Mouse (Mus musculus): ENCODE data around the gene Rbm6.

Gene Rbm6

GRCm38 (mm10) chr9:107873137-107873536 is at the start of gene Rbm6:
Gene Rbm6 (minus strand): TSS chr9:107873237.
- DNase-seq (ENCODE audit: low read depth, low spot score), result no peak

GRCm38 (mm10) chr9:107919441-107919840 is 46.4 kb upstream of the Rbm6 start:
- DNase-seq (ENCODE audit: low read depth, low spot score), result no peak

- DNase-seq (ENCODE audit: low read depth, low spot score), result no peak
Measured at GRCm38 (mm10) chr9:107918884-107919283, 45.8 kb upstream of the Rbm6 start.

GRCm38 (mm10) chr9:107917895-107918608 is 45.0 kb upstream of the Rbm6 start:
- no peak for DNase-seq (ENCODE audit: low read depth, low spot score)

- DNase-seq (ENCODE audit: low read depth, low spot score), result no peak
Measured at GRCm38 (mm10) chr9:107914764-107915420, 41.9 kb upstream of the Rbm6 start.

- DNase-seq (ENCODE audit: low read depth, low spot score), result no peak
Measured at GRCm38 (mm10) chr9:107910025-107910769, 37.2 kb upstream of the Rbm6 start.

GRCm38 (mm10) chr9:107908410-107909158 is 35.5 kb upstream of the Rbm6 start:
- DNase-seq (ENCODE audit: low read depth, low spot score), result no peak

- DNase-seq (ENCODE audit: low read depth, low spot score), result no peak
Measured at GRCm38 (mm10) chr9:107907801-107908120, 34.7 kb upstream of the Rbm6 start.

- no peak for DNase-seq (ENCODE audit: low read depth, low spot score)
Measured at GRCm38 (mm10) chr9:107906967-107907800, 34.1 kb upstream of the Rbm6 start.

- DNase-seq (ENCODE audit: low read depth, low spot score), result no peak
Measured at GRCm38 (mm10) chr9:107906252-107906966, 33.4 kb upstream of the Rbm6 start, which contains the start of gene Mst1r. Gene Mst1r (plus strand): TSS chr9:107906873.

- peak; percentile 72 for DNase-seq (ENCODE audit: low read depth, low spot score)
Measured at GRCm38 (mm10) chr9:107904726-107905125, 31.7 kb upstream of the Rbm6 start.

- DNase-seq (ENCODE audit: low read depth, low spot score), result no peak
Measured at GRCm38 (mm10) chr9:107901627-107901914, 28.5 kb upstream of the Rbm6 start.

GRCm38 (mm10) chr9:107900840-107901626 is 28.0 kb upstream of the Rbm6 start:
- no peak for DNase-seq (ENCODE audit: low read depth, low spot score)

GRCm38 (mm10) chr9:107899855-107900254 is 26.8 kb upstream of the Rbm6 start:
- no peak for DNase-seq (ENCODE audit: low read depth, low spot score)

GRCm38 (mm10) chr9:107898563-107898962 is 25.5 kb upstream of the Rbm6 start:
- no peak for DNase-seq (ENCODE audit: low read depth, low spot score)

GRCm38 (mm10) chr9:107891023-107891422 is 18.0 kb upstream of the Rbm6 start:
- no peak for DNase-seq (ENCODE audit: low read depth, low spot score)

- no peak for DNase-seq (ENCODE audit: low read depth, low spot score)
Measured at GRCm38 (mm10) chr9:107890260-107890659, 17.2 kb upstream of the Rbm6 start.

- DNase-seq (ENCODE audit: low read depth, low spot score), result no peak
Measured at GRCm38 (mm10) chr9:107888267-107888850, 15.3 kb upstream of the Rbm6 start.

- DNase-seq (ENCODE audit: low read depth, low spot score), result peak; percentile 58
Measured at GRCm38 (mm10) chr9:107887804-107888266, 14.8 kb upstream of the Rbm6 start, which contains the start of gene Mon1a. Gene Mon1a (plus strand): TSS chr9:107888151.
